Mouse (Mus musculus) intestine, embryonic 16.5 days (tissue): Measurements from ENCODE around the gene Chaf1b. TPM values are rescaled to one million over a fixed set of nuclear protein-coding genes. Genes with fewer than 3 reads are reported as not detected.

Source experiments
- ATAC-seq: fragments of 200-750 bp; cut with Nextera tagmentation; 2 replicates; pipeline ENCODE4 v1.8.0; 2017; ENCODE audit warnings: moderate TSS enrichment, moderate library complexity
- H3K27ac ChIP-seq: fragments of 300-500 bp; sonication (generic); 2 replicates; pipeline ENCODE4 v1.5.1; 2014; ENCODE audit warnings: mild to moderate bottlenecking, low read length
- H3K27me3 ChIP-seq: fragments of 300-500 bp; sonication (generic); replicated peaks from 2 replicates; pipeline ENCODE4 v1.6.1; 2014; ENCODE audit warnings: low read length, control low read depth, mixed read lengths; ENCODE audit not compliant: control insufficient read depth, insufficient read depth
- H3K36me3 ChIP-seq: fragments of 300-500 bp; sonication (generic); 2 replicates; pipeline ENCODE4 v1.6.1; 2014; ENCODE audit warnings: low read length, control low read depth; ENCODE audit not compliant: control insufficient read depth, insufficient read depth
- H3K4me1 ChIP-seq: fragments of 300-500 bp; sonication (generic); 2 replicates; pipeline ENCODE4 v1.6.1; 2014; ENCODE audit warnings: low read length, control low read depth, mixed read lengths; ENCODE audit not compliant: control insufficient read depth, insufficient read depth
- H3K4me2 ChIP-seq: fragments of 300-500 bp; sonication (generic); 2 replicates; pipeline ENCODE4 v1.6.1; 2014; ENCODE audit warnings: low read depth, low read length, control low read depth
- H3K4me3 ChIP-seq: fragments of 300-500 bp; sonication (generic); 2 replicates; pipeline ENCODE4 v1.5.1; 2014; ENCODE audit warnings: mild to moderate bottlenecking, low read length
- H3K9ac ChIP-seq: fragments of 300-500 bp; sonication (generic); 2 replicates; pipeline ENCODE4 v1.6.1; 2014; ENCODE audit warnings: low read depth, low read length
- H3K9me3 ChIP-seq: fragments of 300-500 bp; sonication (generic); 2 replicates; pipeline ENCODE4 v1.6.1; 2016; ENCODE audit warnings: low read length, control low read depth; ENCODE audit not compliant: control insufficient read depth
- WGBS: fragments of 180-500 bp; shearing (Covaris S2); extraction: QIAGEN DNeasy Blood & Tissue Kit; methylation state at CpG from one replicate; pipeline ENCODE4 v1.1.7; 2014; 5-methylcytosine and 5-hydroxymethylcytosine counted together
- polyA plus RNA-seq: library from polyadenylated mRNA; unstranded; fragments of >200 nt; fragmentation: Nextera tagmentation; extraction: Ambion mirVana; gene quantifications from 2 replicates; pipeline ENCODE4 v1.2.1, GENCODE M21; 2015

Chaf1b gene
- polyA plus RNA-seq, 1 experiment from 2014 or later: 53.5 TPM

- Histone ChIP-seq H3K4me1 (no peaks in the 10 kb centered on the region), H3K27ac (no peak overlapping the region), H3K27me3 (no peaks in the 10 kb centered on the region), H3K4me3 (no peak overlapping the region), H3K4me2 (no peak overlapping the region), H3K9ac (no peak overlapping the region; the same call in 1 of the 2 replicates), H3K9me3 (no peaks in the 10 kb centered on the region), H3K36me3 (no peaks in the 10 kb centered on the region)
- WGBS: 73% methylated on average over 4 of the region's 4 CpGs
- no peak for ATAC-seq
These were observed 37.0 kb downstream of the Chaf1b start for GRCm38 (mm10) chr16:93920673-93921072.

DNA sequence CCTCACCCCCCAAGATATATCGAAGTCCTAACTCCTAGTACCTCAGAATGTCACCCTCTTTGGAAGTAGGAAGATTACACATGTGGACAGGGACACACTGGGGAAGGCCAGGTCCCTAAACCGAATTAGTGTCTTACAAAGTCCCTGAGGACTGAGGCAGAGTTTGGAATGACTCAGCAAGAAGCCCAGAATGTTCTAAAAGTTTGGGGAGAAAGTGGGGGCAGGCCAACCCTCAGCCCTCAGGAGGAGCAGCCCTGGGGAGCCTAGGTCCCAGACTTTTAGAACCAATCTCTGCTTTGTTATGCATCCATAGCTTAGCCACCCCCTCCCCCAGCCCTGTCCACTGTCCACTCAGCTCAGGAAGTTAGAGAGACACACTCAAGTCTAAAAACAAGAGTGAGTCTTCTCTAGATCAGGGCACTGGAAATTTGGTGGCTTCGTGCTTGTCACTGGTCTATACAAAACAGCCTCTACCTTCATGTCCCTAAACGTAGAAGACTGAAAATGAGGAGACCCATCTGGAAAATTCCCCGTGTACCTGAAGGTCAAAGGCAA, 39.2 kb downstream of the Chaf1b start:
- H3K4me1 ChIP-seq: no peaks in the 10 kb centered on the region
- no peaks in the 10 kb centered on the region for H3K9me3 ChIP-seq
- no peak overlapping the region for H3K4me3 ChIP-seq
- no peak overlapping the region for H3K27ac ChIP-seq
- H3K4me2 ChIP-seq: no peak overlapping the region
- H3K36me3 ChIP-seq: no peaks in the 10 kb centered on the region
- 81% methylated on average over 5 of the region's 5 CpGs for WGBS
- no peaks in the 10 kb centered on the region for H3K27me3 ChIP-seq
- no peak overlapping the region for H3K9ac ChIP-seq
- ATAC-seq: no peak

DNA sequence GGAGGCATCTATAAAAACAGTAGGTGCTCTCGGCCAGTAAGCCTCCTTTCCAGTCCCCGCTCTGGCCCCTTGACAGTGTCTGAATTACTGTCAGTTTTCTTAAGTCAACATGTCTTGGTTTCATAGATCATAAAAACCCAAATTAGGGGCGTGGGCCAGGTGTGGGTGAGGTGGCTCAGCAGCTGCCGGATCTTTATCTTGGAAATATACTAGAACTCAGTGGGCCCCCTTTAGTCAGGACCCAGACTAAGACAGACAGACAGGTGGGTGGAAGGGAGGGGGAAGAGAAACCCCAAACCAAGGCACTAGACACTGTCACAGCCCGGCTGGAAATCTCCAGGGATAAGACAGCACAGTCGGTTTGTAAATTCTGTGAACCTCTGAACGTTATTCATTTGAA, 40.1 kb downstream of the Chaf1b start:
- no peaks in the 10 kb centered on the region for H3K27me3 ChIP-seq
- no peak overlapping the region for H3K4me2 ChIP-seq
- H3K4me1 ChIP-seq: no peaks in the 10 kb centered on the region
- H3K9ac ChIP-seq: no peak overlapping the region
- peak; percentile 43 for ATAC-seq
- WGBS: 50% methylated on average over 7 of the region's 7 CpGs
- no peaks in the 10 kb centered on the region for H3K36me3 ChIP-seq
- H3K4me3 ChIP-seq: no peak overlapping the region
- H3K9me3 ChIP-seq: no peaks in the 10 kb centered on the region
- H3K27ac ChIP-seq: no peak overlapping the region

GRCm38 (mm10) chr16:93925684-93926247, 42.1 kb downstream of the Chaf1b start:
- Histone ChIP-seq H3K36me3 (no peaks in the 10 kb centered on the region), H3K27ac (no peak overlapping the region), H3K9ac (no peak overlapping the region), H3K27me3 (no peaks in the 10 kb centered on the region), H3K4me3 (no peak overlapping the region), H3K4me2 (no peak overlapping the region), H3K9me3 (no peaks in the 10 kb centered on the region), H3K4me1 (peaks cover 3% of the 10 kb centered on the region; the same call in 1 of the 2 replicates)
- no peak for ATAC-seq
- WGBS: 82% methylated on average over 8 of the region's 8 CpGs

DNA sequence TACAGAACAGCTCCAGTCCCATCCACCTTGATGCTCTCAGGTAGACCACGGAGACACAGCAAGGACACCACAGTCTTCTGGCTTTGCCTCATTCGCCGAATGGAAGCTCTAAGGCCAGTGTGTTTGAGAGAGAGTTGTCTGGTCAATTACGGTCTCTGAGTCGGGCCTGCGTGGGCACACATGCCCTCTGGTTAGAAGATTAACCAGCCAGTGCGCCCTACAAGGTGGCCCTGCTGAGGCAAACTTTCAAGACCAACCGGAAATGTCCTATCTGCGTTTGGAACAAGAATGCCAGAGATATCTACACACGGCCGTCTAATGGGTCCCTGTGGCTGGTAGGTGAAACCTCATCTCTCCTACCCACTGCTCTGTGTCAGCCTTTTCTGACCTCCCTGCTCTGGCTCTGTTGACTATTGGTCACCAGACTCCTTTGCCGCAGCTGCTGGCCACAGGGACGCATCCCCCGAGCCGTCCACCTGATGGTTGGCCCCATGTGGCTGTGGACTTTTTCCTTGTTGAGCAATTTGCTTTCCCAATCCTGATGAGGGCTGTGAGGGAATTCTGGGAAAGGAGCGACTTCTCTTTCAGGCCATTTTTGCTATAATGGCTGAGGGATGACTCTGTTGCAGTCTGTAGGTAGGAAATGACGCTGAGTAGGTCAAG, 45.8 kb downstream of the Chaf1b start:
- ATAC-seq: no peak
- Histone ChIP-seq H3K9ac (no peak overlapping the region), H3K4me2 (no peak overlapping the region), H3K27me3 (no peaks in the 10 kb centered on the region), H3K9me3 (no peaks in the 10 kb centered on the region), H3K36me3 (no peaks in the 10 kb centered on the region), H3K4me1 (peaks cover 6% of the 10 kb centered on the region; the same call in 1 of the 2 replicates), H3K4me3 (no peak overlapping the region), H3K27ac (no peak overlapping the region)
- 85% methylated on average over 17 of the region's 17 CpGs for WGBS

- H3K36me3 ChIP-seq: no peaks in the 10 kb centered on the region
- peak; percentile 78 for ATAC-seq
- peak overlapping the region; percentile 7; the same call in 1 of the 2 replicates for H3K4me2 ChIP-seq
- H3K9ac ChIP-seq: peak overlapping the region; percentile 26
- no peak overlapping the region for H3K4me3 ChIP-seq
- H3K9me3 ChIP-seq: no peaks in the 10 kb centered on the region
- 44% methylated on average over 17 of the region's 17 CpGs for WGBS
- H3K27ac ChIP-seq: peak overlapping the region; percentile 81
- peaks cover 9% of the 10 kb centered on the region; the same call in 1 of the 2 replicates for H3K4me1 ChIP-seq
- peaks cover 2% of the 10 kb centered on the region; the same call in 1 of the 2 replicates for H3K27me3 ChIP-seq
These were observed 48.8 kb downstream of the Chaf1b start for GRCm38 (mm10) chr16:93932185-93933168.

DNA sequence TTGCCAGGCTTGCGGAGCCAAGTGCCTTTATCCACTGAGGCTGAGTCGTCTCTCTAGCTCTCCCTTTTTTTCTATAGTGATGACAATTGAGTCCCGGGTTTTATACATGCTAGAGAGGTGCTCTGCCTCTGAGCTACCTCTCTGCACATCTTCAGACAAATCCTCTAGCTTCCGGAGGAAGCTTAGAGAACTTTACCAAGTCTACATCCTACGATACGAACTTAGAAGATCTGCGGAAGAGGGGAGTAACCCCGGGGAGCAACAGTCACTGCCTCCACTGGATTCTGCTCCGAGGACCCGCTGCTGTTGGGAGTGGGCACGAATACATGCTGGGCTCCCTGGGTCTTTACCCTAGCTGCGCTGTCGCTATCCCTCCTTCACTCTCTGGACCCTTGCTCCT, 50.9 kb downstream of the Chaf1b start:
- Histone ChIP-seq H3K27me3 (peaks cover 2% of the 10 kb centered on the region; the same call in 1 of the 2 replicates), H3K9ac (no peak overlapping the region), H3K4me3 (no peak overlapping the region), H3K4me1 (peaks cover 9% of the 10 kb centered on the region; the same call in 1 of the 2 replicates), H3K27ac (no peak overlapping the region), H3K36me3 (no peaks in the 10 kb centered on the region), H3K9me3 (no peaks in the 10 kb centered on the region), H3K4me2 (peak overlapping the region; percentile 30; the same call in 1 of the 2 replicates)
- ATAC-seq: peak; percentile 4; the same call in 1 of the 2 replicates
- WGBS: 24% methylated on average over 13 of the region's 13 CpGs

- H3K4me2 ChIP-seq: peak overlapping the region; percentile 30; the same call in 1 of the 2 replicates
- 26% methylated on average over 7 of the region's 7 CpGs for WGBS
- H3K4me3 ChIP-seq: no peak overlapping the region
- no peaks in the 10 kb centered on the region for H3K9me3 ChIP-seq
- H3K36me3 ChIP-seq: no peaks in the 10 kb centered on the region
- H3K27me3 ChIP-seq: peaks cover 2% of the 10 kb centered on the region; the same call in 1 of the 2 replicates
- H3K27ac ChIP-seq: no peak overlapping the region
- peak; percentile 41; the same call in 1 of the 2 replicates for ATAC-seq
- no peak overlapping the region for H3K9ac ChIP-seq
- peaks cover 6% of the 10 kb centered on the region; the same call in 1 of the 2 replicates for H3K4me1 ChIP-seq
These were observed 51.3 kb downstream of the Chaf1b start for GRCm38 (mm10) chr16:93935009-93935408.
